Mouse (Mus musculus) heart, postnatal 10 days (tissue): ENCODE data around the gene Gsg1l. TPM values are rescaled to one million over a fixed set of nuclear protein-coding genes. Genes with fewer than 3 reads are reported as not detected.

ENCODE experiments used
- DNase-seq, 2 experiments: peaks; one replicate each; pipeline ENCODE4 v3.0.0; 2021
- intact Hi-C: fragments of 180-260 bp; cut with DNase I; formaldehyde crosslinking; loops from one replicate; pipeline ENCODE4 v1.15.1; 2025
- total RNA-seq, 2 experiments: library from RNA; stranded (reverse); gene quantifications; 2 replicates each; pipeline ENCODE4 v1.2.3; 2021

The Gsg1l gene
- total RNA-seq, 2 experiments from 2014 or later, result 12.1 to 13.3 TPM

- peak in 1 of 2 experiments; percentile 41 for DNase-seq
- intact Hi-C loops, result no loop called here
These were observed 43.6 kb downstream of the Gsg1l start for GRCm38 (mm10) chr7:126038366-126039246.

DNA sequence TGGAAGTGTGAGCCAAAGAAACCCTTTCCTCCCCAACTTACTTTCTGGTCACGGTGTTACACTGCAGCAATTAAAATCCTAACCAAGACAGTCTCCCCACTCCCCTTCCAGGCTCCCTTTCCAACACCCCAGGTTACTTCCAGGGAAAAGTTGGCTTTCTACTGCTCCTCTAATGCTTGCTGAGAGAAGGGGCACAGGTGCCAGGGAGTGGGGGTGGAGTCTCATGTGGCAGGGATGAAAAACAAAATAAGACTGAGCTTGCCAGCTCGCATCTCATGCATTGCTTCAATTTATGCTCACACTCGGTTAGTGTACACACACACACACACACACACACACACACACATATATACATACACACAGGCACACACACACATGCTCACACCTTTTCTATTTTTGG is 46.9 kb downstream of the Gsg1l start:
- DNase-seq, result no peak
- intact Hi-C loops, result no loop called here

- intact Hi-C loops, result loop anchor here (5.0 kb wide), 1 partner anchor 70 kb away; no protein-coding TSS in a partner anchor
- DNase-seq, result peak; percentile 31 to 48
These were observed 49.4 kb downstream of the Gsg1l start for GRCm38 (mm10) chr7:126032776-126033209.

GRCm38 (mm10) chr7:126032365-126032755 is 49.9 kb downstream of the Gsg1l start:
- peak in 1 of 2 experiments; percentile 10 for DNase-seq
- intact Hi-C loops, result loop anchor here (5.0 kb wide), 1 partner anchor 70 kb away; no protein-coding TSS in a partner anchor

GRCm38 (mm10) chr7:126031598-126032364 is 50.4 kb downstream of the Gsg1l start:
- peak; percentile 63 for DNase-seq
- intact Hi-C loops, result loop anchor here (5.0 kb wide), 1 partner anchor 69 kb away; no protein-coding TSS in a partner anchor

DNA sequence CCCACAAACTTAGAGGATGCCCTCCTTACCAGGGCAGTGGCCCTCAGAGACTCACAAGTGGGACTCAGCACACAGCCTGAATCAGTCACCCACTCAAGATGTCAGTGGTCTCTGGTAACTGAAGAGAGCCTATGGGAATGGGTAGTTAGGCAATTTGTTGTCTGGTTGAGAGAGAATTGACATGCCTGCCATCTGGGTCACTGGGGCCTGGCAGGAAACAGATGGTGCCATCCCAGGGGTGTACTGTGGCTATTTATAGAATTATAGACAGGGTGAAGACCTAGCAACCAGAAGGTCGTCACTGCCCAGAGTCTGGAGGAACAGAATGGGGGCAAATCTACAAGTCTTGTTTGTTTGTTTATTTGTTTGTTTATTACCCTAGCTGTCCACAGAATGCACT is 54.8 kb downstream of the Gsg1l start:
- intact Hi-C loops, result loop anchor here (5.0 kb wide), 1 partner anchor 55 kb away; the partner anchor contains the start of gene Gsg1l
- no peak for DNase-seq

DNA sequence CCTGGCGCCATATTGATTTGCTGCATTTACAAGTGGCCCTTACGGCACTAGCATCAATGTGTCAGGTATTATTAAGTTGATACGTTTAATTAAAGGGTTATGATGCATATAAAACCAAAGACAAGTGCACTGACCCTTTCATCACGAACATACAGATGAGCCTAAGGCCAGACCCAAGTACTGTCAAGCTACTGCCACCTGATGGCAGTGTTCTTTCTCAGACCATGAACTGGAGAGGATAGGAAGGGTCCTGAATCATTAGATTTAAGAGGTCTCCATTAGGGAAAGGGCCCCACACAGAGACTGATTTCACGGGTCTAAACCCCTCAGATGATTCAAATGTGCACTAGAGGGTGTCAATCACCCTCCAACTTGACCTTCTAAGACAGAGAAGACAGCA is 55.6 kb downstream of the Gsg1l start:
- intact Hi-C loops, result loop anchor here (5.0 kb wide), 1 partner anchor 56 kb away; the partner anchor contains the start of gene Gsg1l
- no peak for DNase-seq

DNA sequence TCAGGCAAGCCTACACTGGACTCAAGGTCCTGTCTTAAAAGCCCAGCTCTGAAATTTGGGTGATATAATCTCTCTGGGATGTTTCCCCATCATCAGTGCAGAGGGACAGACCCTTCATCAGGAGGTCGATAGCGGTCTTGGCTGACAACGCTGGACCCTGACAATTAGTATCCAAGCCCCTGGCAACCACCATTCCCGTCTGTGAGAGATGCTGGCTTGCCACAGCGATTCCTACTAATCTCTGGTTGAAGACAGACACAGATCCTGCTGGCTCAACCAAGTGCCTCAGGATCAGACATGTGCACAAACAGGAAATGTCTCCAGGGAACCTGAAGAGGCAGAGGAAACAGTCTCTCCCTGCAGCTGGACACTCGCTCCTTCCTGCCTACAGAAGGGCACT is 62.2 kb downstream of the Gsg1l start:
- intact Hi-C loops, result loop anchor here (5.0 kb wide), 1 partner anchor 198 kb away; no protein-coding TSS in a partner anchor
- no peak for DNase-seq

DNA sequence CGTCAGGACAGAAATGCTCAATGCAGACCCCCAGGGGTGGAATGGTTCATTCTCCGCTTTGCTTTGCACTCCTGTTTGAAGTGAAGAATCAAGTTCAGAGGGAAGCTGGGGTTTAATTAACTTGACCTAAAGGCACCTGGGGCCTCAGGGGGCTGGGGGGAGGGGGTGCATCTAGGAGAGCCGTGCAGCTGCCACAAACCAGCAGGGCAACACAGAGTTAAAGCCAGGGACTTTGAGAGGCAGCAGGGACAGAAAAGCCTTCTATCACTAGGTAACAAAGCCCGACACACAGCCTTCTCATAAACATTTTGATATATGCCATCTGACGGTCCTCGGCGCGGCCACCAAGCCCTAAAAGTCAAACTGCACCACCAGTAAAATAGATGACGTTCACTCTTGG is 62.9 kb downstream of the Gsg1l start:
- intact Hi-C loops, result no loop called here
- no peak for DNase-seq

- DNase-seq, result no peak
- intact Hi-C loops, result no loop called here
These were observed 64.8 kb downstream of the Gsg1l start for GRCm38 (mm10) chr7:126017455-126017854.

- DNase-seq, result no peak
- intact Hi-C loops, result no loop called here
These were observed 69.7 kb downstream of the Gsg1l start for GRCm38 (mm10) chr7:126012325-126013021.

GRCm38 (mm10) chr7:126008789-126009148 is 73.4 kb downstream of the Gsg1l start:
- no peak for DNase-seq
- intact Hi-C loops, result no loop called here

DNA sequence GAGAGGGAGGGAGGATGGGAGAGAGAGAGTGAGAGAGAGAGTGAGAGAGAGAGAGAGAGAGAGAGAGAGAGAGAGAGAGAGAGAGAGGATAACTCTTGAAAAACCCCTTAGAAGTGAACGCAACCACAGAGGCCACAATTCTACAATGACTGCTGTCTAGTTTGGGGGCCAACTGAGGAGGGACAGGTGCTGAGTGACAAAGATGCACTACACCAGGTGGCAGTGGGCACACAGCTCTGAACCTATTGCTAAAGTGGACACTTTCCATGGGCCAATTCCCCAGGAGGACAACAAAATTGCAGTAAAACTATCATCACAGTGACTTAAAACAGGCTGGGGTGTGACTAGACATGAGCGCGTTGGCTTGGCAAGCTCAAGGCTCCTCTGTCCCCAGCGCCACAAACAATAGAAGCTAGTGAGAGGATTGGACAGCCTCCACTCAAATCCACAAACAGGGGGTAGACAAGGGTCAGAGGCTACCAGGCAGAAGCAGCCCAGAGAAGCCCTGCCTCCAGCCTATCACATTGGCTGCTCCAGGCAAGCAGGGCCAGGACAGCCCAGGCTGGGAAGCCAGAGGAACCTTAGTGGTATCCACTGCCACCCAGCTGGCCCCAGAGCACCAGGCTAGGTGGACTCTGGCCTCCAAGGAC is 73.9 kb downstream of the Gsg1l start:
- intact Hi-C loops, result no loop called here

GRCm38 (mm10) chr7:126007132-126007910 is 74.9 kb downstream of the Gsg1l start:
- intact Hi-C loops, result no loop called here
- DNase-seq, result no peak

More for the DNA sequence above, 73.9 kb downstream of the Gsg1l start:
- no peak for DNase-seq

GRCm38 (mm10) chr7:126005274-126005673 is 76.9 kb downstream of the Gsg1l start:
- DNase-seq, result no peak
- intact Hi-C loops, result no loop called here

DNA sequence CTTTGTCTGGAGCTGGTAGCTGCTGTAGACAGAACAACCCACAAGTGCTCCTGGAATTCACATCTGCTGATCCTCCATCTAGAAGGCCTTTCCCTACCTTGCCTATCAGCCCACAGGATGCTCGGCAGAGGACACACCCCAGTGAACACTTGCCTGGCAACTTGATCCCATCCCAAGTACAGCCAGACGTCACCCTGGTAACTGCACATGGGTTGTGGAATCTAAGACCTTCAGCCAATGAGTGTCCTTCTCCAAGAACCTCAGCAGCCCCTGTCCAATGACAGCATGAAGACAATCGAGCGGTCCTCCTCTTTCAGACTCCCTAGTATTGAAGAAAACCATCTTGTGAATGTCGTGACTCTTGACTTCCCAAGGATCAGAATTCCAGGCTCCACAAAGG is 80.5 kb downstream of the Gsg1l start:
- intact Hi-C loops, result no loop called here
- no peak for DNase-seq

- intact Hi-C loops, result no loop called here
- no peak for DNase-seq
These were observed 82.3 kb downstream of the Gsg1l start for GRCm38 (mm10) chr7:125999921-126000320.

DNA sequence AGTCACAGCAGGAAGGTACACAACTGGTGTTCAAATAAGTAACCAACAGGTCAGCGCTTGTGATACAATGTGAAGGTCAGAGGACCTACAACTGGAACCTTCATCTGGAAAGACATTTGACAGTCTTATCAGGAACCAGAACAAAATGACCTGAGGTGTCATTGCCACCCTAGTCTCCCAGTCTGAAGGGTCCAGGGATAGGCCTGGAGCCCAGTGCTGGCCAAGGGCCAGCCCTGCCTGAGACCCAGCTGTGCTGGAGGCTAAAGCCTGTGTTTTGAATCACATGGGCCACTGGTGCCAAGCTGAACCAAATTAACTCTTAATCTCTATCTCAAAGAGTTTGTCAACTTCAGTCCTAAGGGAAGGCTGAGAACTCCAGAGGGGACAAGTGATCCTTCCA is 86.1 kb downstream of the Gsg1l start:
- peak; percentile 71 to 78 for DNase-seq
- intact Hi-C loops, result no loop called here

- intact Hi-C loops, result no loop called here
- DNase-seq, result no peak
These were observed 89.8 kb downstream of the Gsg1l start for GRCm38 (mm10) chr7:125992356-125992891.
